Mouse (Mus musculus) cortical plate, adult 2 months (tissue): ENCODE measurements at regions not wholly inside any gene's neighbourhood (a gene's known extent, or its start where the extent isn't known, plus 50 kb on each side); places are given as distances from the start of the nearest gene placed in this dataset.
A peak's percentile ranks its signal among the peaks of the same experiment; 100 is the strongest.

Experiments
- H3K27ac ChIP-seq: fragments of 200-500 bp; 2 replicates; pipeline ENCODE4 v1.5.1; 2012; ENCODE audit warnings: low read length, control low read depth, inconsistent platforms; ENCODE audit not compliant: insufficient read depth
- H3K4me1 ChIP-seq: fragments of 200-500 bp; 2 replicates; pipeline ENCODE4 v1.6.1; 2011; ENCODE audit warnings: low read length; ENCODE audit not compliant: control insufficient read depth, insufficient read depth
- H3K4me3 ChIP-seq: fragments of 200-500 bp; 2 replicates; pipeline ENCODE4 v1.5.1; 2011; ENCODE audit warnings: mild to moderate bottlenecking, low read length, control low read depth; ENCODE audit not compliant: insufficient read depth
- CTCF ChIP-seq: fragments of 200-500 bp; IDR thresholded peaks from 2 replicates; pipeline ENCODE4 v1.5.1; 2011; ENCODE audit warnings: mild to moderate bottlenecking, control low read depth, low read length; ENCODE audit not compliant: insufficient read depth; ENCODE audit errors: extremely low read depth
- POLR2A ChIP-seq: fragments of 200-500 bp; IDR thresholded peaks from 2 replicates; pipeline ENCODE4 v1.6.1; 2011; ENCODE audit warnings: mild to moderate bottlenecking, low read length, control low read depth; ENCODE audit not compliant: insufficient read depth; ENCODE audit errors: extremely low read depth

- H3K27ac ChIP-seq = no peak overlapping the region
- no peaks in the 10 kb centered on the region for H3K4me1 ChIP-seq
Observed at GRCm38 (mm10) chr16:77537351-77537750, 64.5 kb downstream of the Gm11146 start.

GRCm38 (mm10) chr16:77536746-77537145 is 65.1 kb downstream of the Gm11146 start:
- H3K27ac ChIP-seq = 0 out of 2 replicates have a peak overlapping the region, but pooled peaks have one; percentile 2

More at GRCm38 (mm10) chr16:77537351-77537750, 64.5 kb downstream of the Gm11146 start:
- peak overlapping the region; percentile 46; the same call in 1 of the 2 replicates for H3K4me3 ChIP-seq
- TF ChIP-seq CTCF (no peak), POLR2A (no peak)

GRCm38 (mm10) chr16:77536314-77536713 is 65.6 kb downstream of the Gm11146 start:
- peak overlapping the region; percentile 46 for H3K4me3 ChIP-seq
- no peaks in the 10 kb centered on the region for H3K4me1 ChIP-seq
- no peak for TF ChIP-seq POLR2A
- no peak for TF ChIP-seq CTCF
- 0 out of 2 replicates have a peak overlapping the region, but pooled peaks have one; percentile 2 for H3K27ac ChIP-seq

More at GRCm38 (mm10) chr16:77536746-77537145, 65.1 kb downstream of the Gm11146 start:
- no peak for TF ChIP-seq CTCF
- TF ChIP-seq POLR2A = 0 out of 2 replicates have a peak, but pooled peaks have one; percentile 33
- Histone ChIP-seq H3K4me1 (no peaks in the 10 kb centered on the region), H3K4me3 (peak overlapping the region; percentile 46)

DNA sequence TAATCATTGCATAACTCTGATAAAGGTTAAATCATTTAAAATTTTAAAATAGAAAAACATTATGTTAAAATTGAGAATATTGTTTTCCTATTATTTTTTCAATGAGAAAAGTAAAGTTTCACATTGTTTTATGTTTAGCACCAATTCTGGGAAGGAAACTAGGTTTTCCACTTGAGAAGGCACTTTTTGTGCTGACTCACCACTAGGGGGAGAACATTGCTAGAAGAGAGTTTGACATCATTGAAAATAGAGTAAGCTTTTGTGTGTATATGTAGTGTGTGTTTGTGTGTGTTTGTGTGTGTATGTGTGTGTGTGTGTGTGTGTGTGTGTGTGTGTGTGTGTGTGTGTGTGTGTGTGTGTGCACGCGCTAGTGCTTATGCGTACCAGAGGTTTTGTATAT is 66.9 kb downstream of the Gm11146 start:
- Histone ChIP-seq H3K27ac (no peak overlapping the region), H3K4me1 (no peaks in the 10 kb centered on the region), H3K4me3 (no peak overlapping the region)
- TF ChIP-seq CTCF (0 out of 2 replicates have a peak, but pooled peaks have one; percentile 20), POLR2A (no peak)

GRCm38 (mm10) chr16:77531596-77531995 is 70.3 kb downstream of the Gm11146 start:
- no peaks in the 10 kb centered on the region for H3K4me1 ChIP-seq
- no peak for TF ChIP-seq CTCF
- no peak for TF ChIP-seq POLR2A
- H3K27ac ChIP-seq = no peak overlapping the region
- H3K4me3 ChIP-seq = no peak overlapping the region

- Histone ChIP-seq H3K4me1 (no peaks in the 10 kb centered on the region), H3K27ac (no peak overlapping the region), H3K4me3 (no peak overlapping the region)
- TF ChIP-seq CTCF (no peak), POLR2A (no peak)
Observed at GRCm38 (mm10) chr16:77527951-77528350, 73.9 kb downstream of the Gm11146 start.

- H3K4me3 ChIP-seq = no peak overlapping the region
- no peak overlapping the region for H3K27ac ChIP-seq
- no peaks in the 10 kb centered on the region for H3K4me1 ChIP-seq
- no peak for TF ChIP-seq CTCF
- TF ChIP-seq POLR2A = no peak
Observed at GRCm38 (mm10) chr16:77514606-77515005, 87.3 kb downstream of the Gm11146 start.

- no peak for TF ChIP-seq POLR2A
- no peak for TF ChIP-seq CTCF
- H3K4me3 ChIP-seq = no peak overlapping the region; the same call in 1 of the 2 replicates
- H3K4me1 ChIP-seq = no peaks in the 10 kb centered on the region
- H3K27ac ChIP-seq = no peak overlapping the region
Observed at GRCm38 (mm10) chr16:77503556-77503955, 98.3 kb downstream of the Gm11146 start.

GRCm38 (mm10) chr16:77502916-77503315 is 99.0 kb downstream of the Gm11146 start:
- no peak overlapping the region for H3K27ac ChIP-seq
- no peak for TF ChIP-seq CTCF
- TF ChIP-seq POLR2A = no peak
- peak overlapping the region; percentile 18; the same call in 1 of the 2 replicates for H3K4me3 ChIP-seq
- no peaks in the 10 kb centered on the region for H3K4me1 ChIP-seq

- no peak for TF ChIP-seq CTCF
- no peak for TF ChIP-seq POLR2A
- Histone ChIP-seq H3K27ac (no peak overlapping the region), H3K4me3 (peak overlapping the region; percentile 18; the same call in 1 of the 2 replicates), H3K4me1 (no peaks in the 10 kb centered on the region)
Observed at GRCm38 (mm10) chr16:77502026-77502425, 99.9 kb downstream of the Gm11146 start.
